Mouse (Mus musculus) heart, postnatal 4 days (tissue): Measurements from ENCODE around the gene Slc4a3. TPM values are rescaled to one million over a fixed set of nuclear protein-coding genes. Genes with fewer than 3 reads are reported as not detected.
A peak's percentile ranks its signal among the peaks of the same experiment; 100 is the strongest.

Experiments used
- DNase-seq: peaks from one replicate; pipeline ENCODE4 v3.0.0; 2021
- total RNA-seq, 2 experiments: library from RNA; stranded (reverse); gene quantifications; 2 replicates each; pipeline ENCODE4 v1.2.3; 2021

The Slc4a3 gene
- total RNA-seq, 2 experiments from 2014 or later = 121 to 125 TPM

DNA sequence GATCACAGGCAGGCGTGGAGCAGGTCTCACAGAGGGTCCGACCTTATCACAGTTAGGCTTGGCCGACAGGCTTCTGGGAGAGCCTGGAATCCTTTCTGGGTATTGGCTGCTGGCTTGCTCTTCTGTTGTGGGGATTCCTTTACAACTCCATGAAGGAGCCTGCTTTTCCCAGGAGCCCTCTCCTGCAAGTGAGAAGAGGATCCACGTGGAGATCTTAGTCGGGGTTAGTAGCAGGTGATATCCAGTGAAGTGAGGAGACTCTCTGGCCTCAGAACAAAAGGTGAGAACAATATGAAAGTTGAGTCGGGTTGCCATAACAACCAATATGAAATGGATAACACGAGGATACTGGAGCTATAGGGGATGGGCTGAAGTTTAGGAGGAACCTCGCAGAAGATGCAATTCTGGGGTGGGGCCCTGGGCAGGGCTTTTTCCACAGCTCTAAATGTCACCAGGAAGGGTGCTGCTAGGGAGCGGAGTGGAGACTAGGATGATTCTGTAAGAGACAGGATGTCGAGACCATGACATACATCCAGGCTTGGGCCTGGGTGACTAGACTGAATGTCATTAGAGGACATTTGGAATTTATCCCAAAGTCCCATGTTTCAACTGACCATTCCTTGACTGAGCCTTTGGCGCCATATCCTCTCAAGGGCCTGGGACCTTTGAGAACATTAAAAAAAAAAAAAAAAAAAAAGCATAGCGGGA is 14.3 kb downstream of the Slc4a3 start:
- DNase-seq = no peak

DNA sequence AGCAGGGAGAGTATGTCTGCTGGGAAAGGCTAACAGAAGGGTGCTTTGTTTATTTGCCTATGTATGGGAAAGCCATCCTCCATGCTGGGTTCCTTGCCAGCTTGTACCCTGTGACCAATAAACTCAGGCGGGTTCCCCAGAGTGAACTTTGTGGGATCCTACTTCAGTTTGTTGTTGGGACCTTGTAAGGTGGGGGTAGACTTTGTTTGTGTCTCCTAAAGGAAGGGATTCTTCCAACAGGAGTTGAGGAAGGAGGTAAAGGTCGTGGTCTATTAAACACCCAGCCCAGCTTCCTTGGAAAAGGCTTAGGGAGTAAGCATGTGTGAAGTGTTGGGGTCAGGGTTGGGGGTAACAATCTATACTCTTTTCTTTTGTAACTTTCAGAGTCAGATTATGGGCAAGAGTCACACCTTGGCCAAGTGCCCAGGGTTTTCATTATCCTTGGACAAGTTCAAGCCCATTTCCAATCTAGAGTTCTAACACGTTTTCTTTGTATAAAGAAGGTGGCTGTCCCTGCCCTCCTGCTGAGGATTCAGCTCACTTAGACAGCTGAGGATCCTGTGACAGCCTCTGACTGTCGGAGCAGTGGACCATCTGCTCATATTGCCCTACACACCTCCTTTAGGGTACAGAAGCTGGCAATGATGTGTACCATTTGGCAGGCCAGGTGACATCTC is 15.3 kb downstream of the Slc4a3 start:
- no peak for DNase-seq

- DNase-seq = no peak
These were observed 15.8 kb downstream of the Slc4a3 start for GRCm38 (mm10) chr1:75561898-75562238.

GRCm38 (mm10) chr1:75564102-75564501 is 18.0 kb downstream of the Slc4a3 start:
- DNase-seq = no peak

DNA sequence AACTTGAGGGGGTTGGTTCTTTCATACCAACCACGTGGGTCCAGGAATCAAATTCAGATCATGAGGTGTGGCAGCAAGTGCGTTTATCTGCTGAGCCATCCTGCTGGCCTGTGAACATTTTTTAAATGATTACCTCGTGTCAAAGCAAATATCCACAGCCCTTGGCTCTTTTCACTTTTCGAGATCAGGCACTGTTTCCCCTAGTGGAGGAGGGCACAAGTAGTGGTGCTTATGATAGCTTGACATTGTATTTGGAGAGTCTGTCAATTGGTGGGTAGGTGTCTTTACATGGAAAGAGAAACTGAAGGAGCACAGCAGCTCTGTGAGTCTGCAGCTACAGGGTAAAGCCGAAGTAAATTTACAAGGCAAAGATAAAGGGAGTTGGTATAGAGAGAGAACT is 18.9 kb downstream of the Slc4a3 start:
- DNase-seq = no peak

DNA sequence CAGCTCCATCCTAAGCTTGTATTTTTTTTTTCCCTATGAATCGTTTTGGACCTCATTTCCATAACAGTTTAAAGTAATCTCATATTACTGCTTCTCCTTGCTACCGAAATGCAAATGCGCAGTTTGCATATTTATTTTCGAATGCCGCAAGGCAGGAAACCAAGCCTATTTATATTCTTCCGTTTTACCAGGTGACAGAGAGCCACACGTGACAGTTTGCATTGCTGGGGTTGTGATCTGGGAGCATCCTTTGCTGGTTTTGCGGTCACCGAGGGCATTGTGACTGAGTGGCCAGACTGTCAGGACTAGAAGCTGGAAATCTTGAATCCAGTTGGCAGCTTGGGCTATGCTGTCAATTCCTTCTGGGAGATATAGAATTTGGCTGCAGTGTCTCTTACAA is 19.6 kb downstream of the Slc4a3 start:
- DNase-seq = no peak

- peak; percentile 52 for DNase-seq
These were observed 24.3 kb downstream of the Slc4a3 start for GRCm38 (mm10) chr1:75570403-75570802.

DNA sequence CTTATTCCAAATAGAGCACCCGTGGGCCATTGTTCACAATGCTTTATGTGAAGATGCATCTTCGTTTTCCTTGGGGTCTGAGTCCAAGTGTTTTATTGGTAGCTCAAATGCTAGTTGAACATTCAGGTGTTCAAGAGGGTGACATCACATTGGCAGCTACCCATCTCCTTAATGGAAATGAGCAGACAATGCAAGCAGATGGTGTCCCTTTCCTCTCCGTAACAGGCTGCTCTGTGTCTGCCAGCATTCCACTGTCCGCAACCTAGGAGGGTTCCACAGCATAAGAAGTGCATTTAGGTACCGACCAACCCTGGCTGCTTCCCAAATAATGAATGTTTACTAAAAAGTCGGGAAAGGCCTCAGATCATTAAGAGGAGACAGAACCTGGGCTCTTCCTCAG is 26.7 kb downstream of the Slc4a3 start:
- no peak for DNase-seq

GRCm38 (mm10) chr1:75573715-75574114 is 27.6 kb downstream of the Slc4a3 start:
- DNase-seq = no peak

- DNase-seq = no peak
These were observed 28.6 kb downstream of the Slc4a3 start for GRCm38 (mm10) chr1:75574476-75575310.

DNA sequence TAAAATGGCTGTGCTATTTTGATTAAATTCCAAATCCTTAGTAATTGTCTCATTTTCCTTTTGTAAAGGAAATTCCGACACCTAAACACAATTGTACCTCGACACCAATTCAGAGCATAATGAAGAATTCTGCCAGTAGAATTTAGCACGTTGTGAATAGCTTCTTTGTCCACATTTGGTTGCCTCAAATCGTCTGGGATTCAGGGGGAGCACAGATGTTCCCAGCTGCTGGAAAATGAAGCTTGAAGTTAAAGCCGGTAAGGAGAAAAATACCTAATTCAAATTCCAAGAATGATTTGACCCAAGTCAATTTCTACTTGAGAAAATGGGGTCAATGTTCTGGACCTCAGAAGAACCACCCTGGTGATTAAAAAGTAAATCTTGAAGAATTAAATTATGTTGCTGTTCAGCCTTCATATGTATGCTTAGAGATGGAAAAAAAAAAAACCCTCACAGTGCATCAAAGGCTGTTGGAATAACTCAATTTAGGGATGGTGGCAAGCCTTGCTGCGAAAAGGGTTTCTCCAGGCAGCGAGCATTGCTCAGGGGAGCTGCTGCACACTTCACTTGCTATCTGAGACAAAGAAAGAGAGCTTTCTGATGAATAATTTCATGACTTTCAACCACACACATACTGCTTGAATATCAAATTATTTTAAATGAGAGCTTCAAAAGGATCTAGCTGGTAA is 36.0 kb downstream of the Slc4a3 start:
- DNase-seq = peak; percentile 26

GRCm38 (mm10) chr1:75582625-75582956 is 36.5 kb downstream of the Slc4a3 start:
- no peak for DNase-seq

GRCm38 (mm10) chr1:75583034-75583433 is 37.0 kb downstream of the Slc4a3 start:
- no peak for DNase-seq

- peak; percentile 21 for DNase-seq
These were observed 40.7 kb downstream of the Slc4a3 start for GRCm38 (mm10) chr1:75586791-75587190.

- peak; percentile 46 for DNase-seq
These were observed 42.0 kb downstream of the Slc4a3 start for GRCm38 (mm10) chr1:75587738-75588719.

DNA sequence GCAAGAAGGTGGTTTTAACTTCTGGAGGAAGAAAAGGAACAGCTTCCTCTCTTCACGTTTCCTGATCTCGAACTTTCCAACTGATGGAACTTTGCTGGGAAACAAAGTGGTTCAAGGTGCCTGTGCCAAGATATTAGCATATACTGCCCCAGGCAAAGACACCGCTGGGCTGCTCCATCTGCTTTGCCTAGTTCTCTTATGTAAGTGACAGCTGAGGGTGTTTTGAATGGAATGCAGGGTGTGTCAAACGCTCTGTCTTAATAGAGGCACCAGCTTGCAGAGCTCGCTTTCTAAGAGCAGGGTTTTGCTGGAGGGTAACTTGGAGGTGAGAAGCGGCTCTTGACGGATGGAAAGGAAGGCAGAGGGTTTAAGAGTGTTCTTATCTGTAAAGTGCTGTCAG is 42.8 kb downstream of the Slc4a3 start:
- DNase-seq = no peak

GRCm38 (mm10) chr1:75589983-75590382 is 43.9 kb downstream of the Slc4a3 start:
- no peak for DNase-seq

GRCm38 (mm10) chr1:75593956-75594355 is 47.9 kb downstream of the Slc4a3 start:
- DNase-seq = no peak

- DNase-seq = no peak
These were observed 48.8 kb downstream of the Slc4a3 start for GRCm38 (mm10) chr1:75594836-75595235.

DNA sequence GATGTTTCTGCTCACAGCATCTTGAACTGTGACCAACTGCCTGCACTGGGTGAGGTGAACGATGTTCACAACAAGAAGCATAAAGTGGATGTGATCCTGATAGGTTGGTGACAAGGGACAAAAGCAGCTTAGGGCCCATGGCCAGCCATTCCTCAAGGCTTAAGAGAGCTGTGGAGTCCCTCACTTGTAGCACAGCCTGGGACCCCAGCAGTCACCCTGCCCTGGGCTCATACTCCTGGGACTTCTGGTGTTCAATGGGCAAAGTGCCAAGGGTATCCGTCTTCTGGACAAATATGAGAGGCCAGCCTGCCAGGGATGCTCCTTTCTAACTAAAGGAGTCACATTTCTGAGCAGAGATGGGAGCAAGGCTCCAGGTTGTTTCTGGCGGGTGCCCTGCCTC is 49.9 kb downstream of the Slc4a3 start:
- peak; percentile 17 for DNase-seq

DNA sequence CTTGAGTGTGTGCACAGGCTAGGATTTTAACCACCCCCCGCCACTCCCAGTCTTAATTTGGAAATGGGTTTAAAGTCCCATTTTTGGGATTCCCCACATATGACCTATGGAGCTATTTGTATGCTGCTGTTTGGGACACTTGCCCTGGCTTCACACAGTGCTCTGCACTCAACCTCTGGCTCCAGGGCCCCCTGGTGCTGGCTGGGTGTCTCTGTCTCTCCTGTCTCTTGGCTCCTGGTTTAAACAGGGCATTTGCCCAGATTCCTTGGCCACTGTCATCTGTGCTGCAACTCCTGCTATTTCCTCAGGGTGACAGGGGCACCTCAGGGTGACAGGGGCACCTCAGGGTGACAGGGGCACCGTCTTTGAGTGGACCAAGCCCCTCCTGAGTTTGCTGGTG is 50.8 kb downstream of the Slc4a3 start:
- peak; percentile 61 for DNase-seq

DNA sequence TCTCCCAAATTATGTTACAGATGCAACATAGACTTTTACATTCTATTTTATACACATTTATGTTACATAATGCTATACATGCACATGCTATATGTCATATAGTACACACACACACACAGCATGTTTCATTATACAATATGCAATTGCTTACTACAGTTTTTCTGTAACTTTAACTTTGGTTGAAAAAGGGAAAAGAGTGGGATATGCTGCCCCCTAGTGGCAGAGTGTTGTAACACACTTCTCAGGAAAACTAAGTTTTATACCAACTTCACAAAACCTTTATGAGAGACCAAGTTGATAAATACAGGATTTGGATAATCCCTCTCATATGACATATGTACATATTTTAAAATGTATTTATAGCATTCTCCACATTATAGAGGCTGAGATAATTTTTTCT is 51.6 kb downstream of the Slc4a3 start:
- DNase-seq = peak; percentile 80
